Mouse (Mus musculus) adrenal gland, postnatal 10 days (tissue): ENCODE data around the gene Clk2. TPM values are rescaled to one million over a fixed set of nuclear protein-coding genes. Genes with fewer than 3 reads are reported as not detected.

ENCODE experiments used
- DNase-seq: peaks from one replicate; pipeline ENCODE4 v3.0.0; 2021; ENCODE audit warnings: mixed read lengths
- long read RNA-seq, 2 experiments: library from polyadenylated mRNA; stranded (forward); transcript quantifications; one replicate each; pipeline ENCODE4 v2.0.0; 2021
- total RNA-seq, 2 experiments: library from RNA; stranded (reverse); gene quantifications; 2 replicates each; pipeline ENCODE4 v1.2.3; 2021

Clk2 gene
- 10 to 100 TPM; 42.0 to 65.6 TPM for total RNA-seq
- long read RNA-seq, experiment 1, transcript Clk2-202 (13 exons, 2,154 nt): minor isoform, 12 of 61 reads
- long read RNA-seq, experiment 1, transcript Clk2-203 (13 exons, 2,112 nt): major isoform, 16 of 61 reads
- long read RNA-seq, experiment 1, partial matches to known transcripts: 12 of 61 reads
- long read RNA-seq, experiment 1, other reads (novel, unspliced or antisense): 16 of 61 reads
- long read RNA-seq, experiment 2, transcript Clk2-202 (13 exons, 2,154 nt): major isoform, 12 of 47 reads
- long read RNA-seq, experiment 2, transcript Clk2-204 (12 exons, 1,885 nt): minor isoform, 5 of 47 reads
- long read RNA-seq, experiment 2, transcript Clk2-203 (13 exons, 2,112 nt): minor isoform, 9 of 47 reads
- long read RNA-seq, experiment 2, partial matches to known transcripts: 7 of 47 reads
- long read RNA-seq, experiment 2, other reads (novel, unspliced or antisense): 14 of 47 reads

DNA sequence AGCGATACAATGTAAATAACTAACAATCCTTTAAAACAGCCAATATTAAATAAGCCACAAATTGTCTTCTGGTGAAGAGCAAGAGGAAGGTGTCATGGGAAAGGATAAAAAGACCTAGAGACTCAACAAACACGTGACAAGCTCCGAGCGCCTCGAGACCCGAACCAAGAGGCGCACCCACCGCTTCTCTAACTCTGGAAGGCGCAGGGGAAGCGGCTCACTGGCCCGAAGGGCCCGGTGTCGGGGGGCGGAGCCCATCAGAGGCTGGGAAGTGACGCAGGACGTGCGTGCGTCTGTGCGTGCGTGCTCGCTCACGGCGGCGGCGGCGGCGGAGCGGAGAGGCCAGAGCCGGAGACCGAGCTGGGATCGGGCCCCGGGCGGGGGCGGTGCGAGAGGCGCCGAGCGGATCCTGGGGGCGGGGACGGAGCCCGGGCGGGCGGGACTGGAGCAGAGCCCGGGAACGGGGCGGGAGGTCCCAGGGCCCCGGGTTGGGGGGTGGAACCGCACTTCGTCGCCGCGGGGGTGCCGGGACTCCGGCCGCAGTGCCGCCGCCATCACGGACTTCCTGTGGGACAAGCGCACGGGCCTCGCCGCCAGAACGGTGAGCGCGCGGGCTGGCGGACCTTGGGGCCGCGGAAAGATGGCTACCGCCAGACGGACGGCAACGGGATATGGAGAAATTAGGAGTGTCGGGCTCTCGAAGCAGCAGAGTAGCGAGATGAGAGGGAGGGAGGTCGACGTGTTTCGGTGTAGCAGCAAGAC is at the start of gene Clk2:
TSS of gene Clk2 (plus strand) at position 290 of the 762 bp plus-strand sequence.
- peak; percentile 97 for DNase-seq

GRCm38 (mm10) chr3:89115522-89115921 is 49.1 kb upstream of the Clk2 start:
- no peak for DNase-seq

DNA sequence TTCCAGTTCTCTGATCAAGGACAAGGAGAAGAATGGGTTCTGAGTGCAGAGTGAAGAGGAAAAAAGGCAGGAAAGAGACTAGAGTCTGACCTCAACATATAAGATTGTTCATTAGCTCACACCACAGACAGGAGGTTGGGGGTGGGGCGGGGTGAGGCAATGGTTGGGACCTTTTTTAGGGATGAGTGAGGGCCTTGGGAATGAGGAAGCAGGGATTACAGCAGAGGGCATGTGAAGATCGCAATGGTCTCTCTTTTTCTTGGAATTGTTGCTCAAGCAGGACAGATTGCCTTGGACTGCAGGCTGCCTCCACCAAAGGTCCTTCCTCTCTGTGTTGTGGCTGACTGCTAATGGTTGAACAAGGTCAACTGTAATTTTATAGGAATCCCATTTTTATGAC is 41.3 kb upstream of the Clk2 start:
- DNase-seq: peak; percentile 67

DNA sequence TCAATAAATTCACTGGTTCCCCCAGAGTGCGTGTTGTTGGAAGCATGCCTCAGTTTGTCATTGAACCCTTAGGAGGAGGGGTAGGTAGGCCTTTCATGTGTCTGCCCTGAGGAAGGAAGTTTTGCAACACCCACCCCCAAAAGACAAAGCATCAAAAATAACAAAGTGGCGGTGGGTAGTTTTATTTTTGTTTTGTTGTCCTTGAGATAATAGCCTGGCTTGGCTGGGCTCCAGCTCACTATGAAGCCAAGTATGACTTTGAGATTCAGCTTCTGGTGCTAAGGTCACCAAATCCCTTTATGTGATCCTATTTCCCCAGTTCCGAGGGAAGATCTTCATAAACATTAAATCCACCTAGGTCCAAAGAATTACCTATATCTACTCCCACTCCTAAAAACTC is 40.4 kb upstream of the Clk2 start:
- DNase-seq: peak; percentile 68

DNA sequence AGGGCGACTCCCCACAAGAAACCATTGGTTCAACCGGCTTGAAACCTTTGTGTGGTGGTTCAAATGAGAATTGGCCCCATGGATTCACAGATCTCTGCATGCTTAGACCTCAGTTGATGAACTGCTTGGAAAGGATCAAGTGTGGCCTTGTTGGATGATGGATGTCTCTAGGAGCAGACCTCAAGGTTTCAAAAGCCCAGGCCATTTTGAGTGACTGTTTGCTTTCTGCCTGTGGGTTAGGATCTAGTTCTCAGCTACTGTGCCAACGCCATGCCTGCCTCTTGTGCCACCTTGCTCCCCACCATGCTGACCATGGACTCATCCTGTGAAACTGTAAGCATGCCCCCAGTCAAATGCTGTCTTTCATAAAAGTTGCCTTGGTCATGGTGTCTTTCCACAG is 38.6 kb upstream of the Clk2 start:
- DNase-seq: peak; percentile 18

DNA sequence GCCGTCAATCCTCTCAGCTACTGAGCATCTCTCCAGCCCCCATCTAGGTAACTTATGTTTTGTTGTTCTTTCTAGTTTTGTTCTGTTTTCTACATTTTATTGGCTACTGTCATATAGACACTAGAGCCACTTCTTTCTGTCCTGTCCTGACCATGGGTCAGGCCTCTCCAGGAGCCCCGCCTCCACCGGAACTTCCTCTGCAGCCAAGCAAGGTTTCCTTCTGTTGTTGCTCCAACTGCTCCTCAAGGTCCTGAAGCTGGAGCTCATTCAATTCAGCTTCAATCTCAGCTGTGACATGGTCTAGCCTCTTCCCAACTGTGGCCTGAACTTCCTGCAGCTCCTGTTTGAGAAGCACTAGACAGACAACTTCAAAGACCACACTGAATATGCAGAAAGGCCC is 34.7 kb upstream of the Clk2 start:
- peak; percentile 37 for DNase-seq

DNA sequence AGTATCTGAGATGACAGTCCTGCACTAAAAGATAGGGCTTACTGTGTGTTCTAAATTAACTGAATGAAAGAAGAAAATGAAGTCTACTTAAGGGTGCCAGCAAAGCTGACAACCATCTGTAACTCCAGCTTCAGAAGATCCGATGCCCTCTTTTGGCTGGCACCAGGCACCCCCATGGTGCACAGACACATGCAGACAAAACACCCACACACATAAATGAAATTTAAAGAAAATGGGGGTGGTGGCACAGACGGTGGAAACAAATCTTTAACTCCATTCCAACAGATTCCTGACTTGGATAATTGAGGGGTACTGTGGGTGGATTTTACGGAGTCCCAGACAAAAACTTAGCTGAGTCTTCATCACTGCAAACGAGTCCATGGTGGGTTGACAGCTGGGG is 32.8 kb upstream of the Clk2 start:
- no peak for DNase-seq

DNA sequence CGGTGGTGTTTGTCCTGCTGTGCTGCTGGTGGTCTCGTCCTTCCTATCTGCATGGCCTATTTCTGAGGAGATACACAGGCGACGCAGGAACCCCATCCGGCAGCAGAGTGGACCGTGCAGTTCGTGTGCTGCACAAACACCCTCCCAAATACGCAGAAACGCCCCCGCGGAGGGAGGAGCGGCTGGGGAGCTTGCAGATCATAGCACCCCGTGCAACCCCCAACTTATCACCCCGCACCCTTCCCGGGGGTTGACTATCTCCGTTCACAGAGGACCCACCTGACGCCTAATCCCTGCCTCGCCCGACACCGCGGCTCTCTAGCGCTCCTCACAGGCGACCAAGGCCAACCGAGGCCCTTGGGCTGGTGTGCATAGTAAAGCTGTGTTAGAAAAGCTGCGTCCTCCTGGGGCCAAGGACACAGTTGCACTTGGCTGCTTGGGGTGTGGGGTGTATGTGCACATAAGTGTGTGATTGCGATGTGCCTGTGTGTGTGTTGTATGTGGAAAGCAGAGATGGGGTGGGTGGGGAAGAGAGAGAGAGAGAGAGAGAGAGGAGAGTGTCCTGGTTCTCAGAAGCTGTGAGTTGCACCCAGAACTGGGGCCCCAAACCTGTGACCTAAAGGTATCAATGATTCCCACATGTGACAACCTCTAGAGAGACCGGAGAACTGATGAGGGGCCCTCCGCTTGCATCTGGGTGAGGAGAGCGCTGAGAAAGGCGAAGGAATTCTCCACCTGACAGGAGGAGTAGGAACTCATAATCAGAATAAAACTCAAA is 32.1 kb upstream of the Clk2 start:
- peak; percentile 70 for DNase-seq

DNA sequence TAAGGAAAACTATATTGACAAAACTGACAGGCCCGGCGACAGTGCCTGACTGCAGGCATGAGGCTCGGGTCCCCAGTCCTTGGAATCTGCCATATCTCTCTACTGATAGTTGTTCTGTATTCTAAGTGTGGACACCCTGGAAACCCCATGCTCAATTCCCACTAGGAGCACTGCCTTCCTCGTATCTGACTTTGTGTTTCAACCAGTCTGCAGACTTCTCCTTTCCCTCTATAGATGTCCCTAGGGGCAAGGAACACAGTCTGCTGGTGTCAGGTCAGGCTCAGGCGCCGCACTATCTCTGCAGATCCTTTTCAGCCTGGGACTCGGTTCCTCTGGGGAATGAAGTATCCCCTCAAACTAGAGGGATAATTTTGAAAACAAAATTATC is 31.5 kb upstream of the Clk2 start:
- DNase-seq: no peak

DNA sequence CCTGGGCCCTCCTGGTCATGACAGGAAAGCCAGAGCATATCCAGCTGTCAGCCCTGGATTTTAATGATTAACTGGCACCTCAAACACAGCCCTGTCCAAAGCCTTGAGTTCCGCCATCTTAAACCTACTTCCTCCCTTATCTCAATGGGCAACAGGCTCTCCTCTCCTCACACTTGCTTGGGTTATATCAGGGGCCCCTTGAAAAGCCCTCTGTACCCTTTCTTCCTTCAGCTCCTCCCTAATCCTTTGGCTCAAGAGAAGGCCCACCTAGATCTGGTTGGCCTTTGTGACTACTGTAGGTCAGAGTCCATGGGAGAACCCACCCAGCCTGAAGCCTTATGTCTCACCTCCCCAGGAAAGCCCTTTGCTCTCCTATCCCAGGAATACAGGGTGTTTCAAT is 30.8 kb upstream of the Clk2 start:
- no peak for DNase-seq

DNA sequence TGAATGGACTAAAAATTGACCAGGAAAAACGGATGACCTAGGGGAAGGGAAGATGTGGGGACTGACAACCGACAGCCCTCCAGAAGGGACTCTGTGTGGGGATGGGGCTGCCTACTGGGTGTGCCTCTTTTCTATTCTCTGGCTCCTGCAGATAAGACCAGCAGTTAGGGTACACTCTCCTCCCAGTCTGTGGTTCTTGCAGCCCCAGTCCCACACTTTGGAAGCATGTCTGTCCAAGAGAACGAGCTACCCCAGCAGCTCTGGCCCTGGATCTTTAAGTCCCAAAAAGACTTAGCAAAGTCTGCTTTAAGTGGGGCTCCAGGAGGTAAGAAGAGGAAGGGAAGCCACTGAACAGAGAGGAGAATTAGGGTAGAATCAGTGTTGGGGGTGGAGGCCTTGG is 28.6 kb upstream of the Clk2 start, which contains the start of gene Pklr:
TSS of gene Pklr (plus strand) at position 185 of the 400 bp plus-strand sequence.
- no peak for DNase-seq

DNA sequence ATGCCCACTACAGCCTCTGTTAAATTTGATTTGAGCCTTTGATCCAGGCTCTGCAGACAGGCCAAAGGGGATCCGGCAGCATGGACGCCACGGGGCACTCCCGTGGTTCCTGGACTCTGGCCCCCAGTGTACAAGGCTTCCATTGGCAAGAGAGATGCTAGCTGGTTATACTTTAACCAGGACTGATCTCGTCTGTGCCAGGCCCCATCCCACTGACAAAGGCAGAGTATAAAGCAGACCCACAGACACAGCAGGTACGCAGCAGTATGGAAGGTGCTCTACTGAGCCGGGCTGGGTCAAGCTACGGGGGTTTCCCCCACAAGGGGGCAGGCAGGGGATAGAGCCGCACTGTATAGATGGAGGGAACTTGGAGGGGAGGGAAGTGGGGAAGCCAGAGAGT is 28.2 kb upstream of the Clk2 start:
- no peak for DNase-seq

DNA sequence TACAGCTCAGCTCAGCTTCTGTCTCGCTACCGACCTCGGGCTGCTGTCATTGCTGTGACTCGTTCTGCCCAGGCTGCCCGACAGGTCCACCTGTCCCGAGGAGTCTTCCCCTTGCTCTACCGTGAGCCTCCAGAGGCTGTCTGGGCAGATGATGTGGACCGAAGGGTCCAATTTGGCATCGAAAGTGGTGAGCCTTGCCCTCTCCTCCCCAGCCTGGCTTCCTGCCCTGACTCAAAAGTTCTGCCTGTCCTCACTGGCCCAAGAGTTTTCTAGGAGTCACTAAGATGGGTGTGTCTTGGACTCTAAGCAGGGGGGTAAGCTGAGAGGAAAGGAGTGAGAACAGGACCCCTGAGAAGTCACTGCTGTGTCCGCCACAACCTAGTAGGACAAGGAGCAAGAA is 19.8 kb upstream of the Clk2 start:
- no peak for DNase-seq

DNA sequence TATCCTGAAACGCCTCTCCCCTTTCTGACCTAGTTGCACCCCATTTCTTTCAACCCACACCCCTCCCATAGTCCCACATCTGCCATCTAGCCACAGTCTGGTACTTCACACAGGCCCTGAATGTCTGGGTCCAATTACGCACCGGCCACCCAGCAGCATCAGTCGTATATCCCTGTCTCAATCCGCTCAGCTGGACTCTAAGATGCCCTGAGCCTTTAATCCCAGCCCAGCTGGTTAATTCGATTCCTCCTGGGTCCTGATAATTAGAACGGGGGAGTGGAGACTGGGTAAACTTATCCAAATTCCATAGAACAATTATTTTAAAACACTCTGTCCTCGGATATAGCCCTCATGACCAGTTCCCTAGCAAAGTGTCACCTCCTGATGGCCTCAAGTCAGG is 19.0 kb upstream of the Clk2 start:
- DNase-seq: no peak

DNA sequence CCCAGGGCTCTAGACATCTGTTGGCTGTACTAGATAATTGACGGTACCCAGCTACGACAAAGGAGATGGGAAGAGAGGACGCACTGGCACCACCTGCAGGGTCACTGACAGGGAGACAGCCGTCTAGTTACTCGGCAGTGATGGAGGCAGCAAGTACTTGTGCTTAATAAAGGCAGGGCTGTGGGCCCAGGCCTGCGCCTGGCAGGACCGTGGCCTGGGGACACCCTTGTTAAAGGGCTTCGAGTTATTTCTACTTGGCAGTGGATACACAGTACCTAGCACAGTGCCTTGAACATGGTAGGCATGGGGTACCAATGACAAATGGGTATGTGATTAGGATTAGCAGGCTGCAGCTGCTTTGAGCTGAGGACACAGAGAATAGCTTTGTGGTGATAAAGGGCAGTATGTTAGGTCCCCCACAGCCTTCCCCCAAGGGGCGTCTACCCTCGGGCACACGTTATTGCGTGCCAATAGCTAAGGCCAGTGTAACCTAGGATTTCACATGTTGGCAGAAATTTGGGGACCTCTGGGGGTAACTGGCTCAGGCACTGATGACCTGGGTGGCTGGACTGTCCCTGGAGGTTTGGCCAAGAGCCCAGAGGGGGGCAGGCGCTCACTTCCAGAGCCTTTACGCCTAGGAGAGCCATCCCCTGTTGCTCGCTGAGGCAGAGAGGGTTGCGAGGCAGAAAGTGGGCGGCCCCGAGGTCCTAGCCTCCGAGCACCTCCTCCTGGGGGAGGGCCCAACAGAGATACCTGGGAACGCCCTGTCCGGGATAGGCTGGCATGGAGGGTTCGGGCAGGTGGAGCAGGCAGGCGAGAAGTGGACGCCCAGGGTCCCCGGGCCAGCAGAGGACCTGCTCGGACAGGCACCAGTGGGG is 17.3 kb upstream of the Clk2 start:
- DNase-seq: peak; percentile 56

- DNase-seq: peak; percentile 23
Measured at GRCm38 (mm10) chr3:89147979-89148311, 16.6 kb upstream of the Clk2 start.

DNA sequence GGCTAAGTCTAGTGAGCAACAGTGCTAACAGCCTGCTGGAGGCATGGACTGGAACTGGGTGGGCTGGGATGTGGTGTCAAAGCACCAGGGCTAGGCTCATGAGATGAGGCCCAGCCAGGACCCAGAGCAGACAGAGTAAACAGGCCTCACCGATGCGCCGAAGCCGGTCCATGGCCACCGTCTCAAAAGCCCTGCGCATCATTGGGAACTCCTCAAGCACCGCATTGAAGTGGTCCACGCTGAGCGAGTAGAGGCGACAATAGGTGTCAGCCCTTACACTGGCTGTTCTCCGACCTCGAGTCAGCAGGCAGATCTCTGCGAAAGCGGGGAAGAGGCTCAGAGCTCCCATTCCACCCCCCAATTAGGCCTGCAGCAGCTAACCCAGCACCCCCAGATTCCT is 16.0 kb upstream of the Clk2 start:
- no peak for DNase-seq

DNA sequence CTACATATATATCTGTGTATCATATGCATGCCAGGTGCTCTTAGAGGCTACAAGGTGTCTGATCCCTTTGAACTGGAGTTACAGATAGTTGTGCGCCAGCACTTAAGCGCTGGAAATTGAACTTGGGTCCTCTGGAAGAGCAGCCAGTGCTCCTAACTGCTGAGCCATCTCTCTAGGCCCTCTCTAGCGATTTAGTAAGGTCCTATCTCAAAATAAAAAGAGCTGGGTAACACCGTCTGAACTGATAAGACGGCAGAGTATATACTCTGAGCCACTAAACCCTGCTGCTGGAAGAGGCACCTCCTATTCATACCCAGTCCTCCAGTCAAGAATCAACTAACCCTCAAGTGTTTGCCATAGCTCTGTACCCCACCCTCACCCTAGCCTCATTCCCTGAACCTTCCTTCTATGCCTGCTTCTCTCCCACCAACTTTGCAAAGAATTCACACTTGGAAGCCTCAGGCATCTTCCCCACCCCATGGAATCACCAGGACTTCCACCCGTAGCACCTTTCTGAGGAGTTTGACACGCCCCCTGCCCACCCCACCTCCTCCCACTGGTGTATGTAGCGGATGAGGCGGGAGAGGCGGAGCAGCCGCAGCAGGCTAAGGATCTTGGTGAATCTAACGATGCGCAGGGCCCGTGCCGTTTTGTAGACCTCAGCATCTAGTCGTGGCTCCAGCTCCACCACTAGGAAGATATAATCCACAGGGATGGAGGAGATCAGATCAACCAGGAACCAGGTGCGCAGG is 12.3 kb upstream of the Clk2 start:
- DNase-seq: no peak

DNA sequence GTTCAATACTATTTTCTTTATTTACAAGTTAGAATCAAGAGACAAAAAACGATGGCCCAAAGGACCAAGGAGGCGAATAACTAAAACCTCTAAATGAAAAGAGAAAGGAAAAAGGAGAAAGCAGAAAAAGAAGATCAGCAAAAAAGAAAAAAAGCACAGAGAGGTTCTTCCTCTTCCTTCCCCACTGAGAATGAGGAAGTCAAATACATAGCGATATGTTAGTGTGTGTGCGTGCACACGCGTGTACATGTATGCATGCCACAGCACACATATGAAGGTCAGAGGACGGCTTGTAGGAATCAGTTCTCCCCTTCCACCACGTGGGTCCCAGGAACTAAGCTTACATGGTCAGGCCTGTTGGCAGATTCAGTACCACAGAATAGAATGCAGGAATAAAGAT is 7.6 kb upstream of the Clk2 start:
- DNase-seq: no peak

GRCm38 (mm10) chr3:89158651-89159050 is 5.9 kb upstream of the Clk2 start:
- DNase-seq: no peak

DNA sequence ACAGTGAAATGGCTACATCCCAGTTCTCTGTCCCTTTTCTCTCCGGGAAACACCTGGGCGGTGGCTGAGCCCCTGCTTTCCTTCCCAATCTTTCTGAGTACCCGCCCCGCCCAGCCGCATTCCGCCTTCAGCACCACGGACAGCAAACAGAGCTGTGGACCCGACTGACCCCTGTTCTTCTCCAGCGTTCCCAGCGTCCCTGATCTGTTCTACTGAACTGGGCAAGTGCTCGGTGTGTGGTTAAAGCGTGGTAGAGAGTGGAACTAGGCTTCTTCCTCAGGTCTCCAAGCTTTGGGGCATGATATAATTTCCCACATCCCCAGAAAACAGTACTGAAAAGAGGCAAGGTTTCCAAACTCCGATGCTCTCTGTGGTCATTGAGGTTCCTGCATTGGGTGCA is 5.4 kb upstream of the Clk2 start:
- peak; percentile 82 for DNase-seq
